Mouse (Mus musculus) liver, embryonic 11.5 days (tissue): ENCODE data around the gene Slc15a5. TPM values are rescaled to one million over a fixed set of nuclear protein-coding genes. Genes with fewer than 3 reads are reported as not detected.

Experiments
- ATAC-seq: fragments of 200-750 bp; cut with Nextera tagmentation; replicated peaks from 2 replicates; pipeline ENCODE4 v1.8.0; 2017; ENCODE audit warnings: moderate number of reproducible peaks, mild to moderate bottlenecking, moderate TSS enrichment, moderate library complexity; ENCODE audit not compliant: low FRiP score
- DNase-seq: peaks from one replicate; pipeline ENCODE4 v3.0.0-alpha.2; 2017; ENCODE audit warnings: low spot score
- H3K27ac ChIP-seq: fragments of 300-500 bp; sonication (generic); 2 replicates; pipeline ENCODE4 v1.5.1; 2014; ENCODE audit warnings: mild to moderate bottlenecking, low read depth, low read length, control low read depth
- H3K27me3 ChIP-seq: fragments of 300-500 bp; sonication (generic); replicated peaks from 2 replicates; pipeline ENCODE4 v1.6.1; 2014; ENCODE audit warnings: low read length, mixed read lengths; ENCODE audit not compliant: control insufficient read depth, insufficient read depth
- H3K36me3 ChIP-seq: fragments of 300-500 bp; sonication (generic); 2 replicates; pipeline ENCODE4 v1.6.1; 2014; ENCODE audit warnings: mild to moderate bottlenecking, low read length, moderate library complexity, mixed read lengths; ENCODE audit not compliant: control insufficient read depth, insufficient read depth
- H3K4me1 ChIP-seq: fragments of 300-500 bp; sonication (generic); replicated peaks from 2 replicates; pipeline ENCODE4 v1.6.1; 2014; ENCODE audit warnings: low read length, mixed read lengths; ENCODE audit not compliant: control insufficient read depth, insufficient read depth
- H3K4me2 ChIP-seq: fragments of 300-500 bp; sonication (generic); 2 replicates; pipeline ENCODE4 v1.6.1; 2014; ENCODE audit warnings: mild to moderate bottlenecking, control low read depth, moderate library complexity
- H3K4me3 ChIP-seq: fragments of 300-500 bp; sonication (generic); 2 replicates; pipeline ENCODE4 v1.5.1; 2014; ENCODE audit warnings: low read depth, low read length, control low read depth
- H3K9ac ChIP-seq: fragments of 300-500 bp; sonication (generic); 2 replicates; pipeline ENCODE4 v1.6.1; 2014; ENCODE audit warnings: low read depth, low read length, control low read depth
- H3K9me3 ChIP-seq: fragments of 300-500 bp; sonication (generic); 2 replicates; pipeline ENCODE4 v1.6.1; 2016; ENCODE audit warnings: low read length, inconsistent platforms, mixed read lengths; ENCODE audit not compliant: control insufficient read depth
- WGBS: fragments of 180-500 bp; shearing (Covaris S2); extraction: QIAGEN DNeasy Blood & Tissue Kit; methylation state at CpG from one replicate; pipeline ENCODE4 v1.1.7; 2014; 5-methylcytosine and 5-hydroxymethylcytosine counted together
- polyA plus RNA-seq: library from polyadenylated mRNA; unstranded; fragments of >200 nt; fragmentation: Nextera tagmentation; extraction: Ambion mirVana; gene quantifications from 2 replicates; pipeline ENCODE4 v1.2.1, GENCODE M21; 2014

Slc15a5 gene
- polyA plus RNA-seq, 1 experiment from 2014 or later, result not detected

DNA sequence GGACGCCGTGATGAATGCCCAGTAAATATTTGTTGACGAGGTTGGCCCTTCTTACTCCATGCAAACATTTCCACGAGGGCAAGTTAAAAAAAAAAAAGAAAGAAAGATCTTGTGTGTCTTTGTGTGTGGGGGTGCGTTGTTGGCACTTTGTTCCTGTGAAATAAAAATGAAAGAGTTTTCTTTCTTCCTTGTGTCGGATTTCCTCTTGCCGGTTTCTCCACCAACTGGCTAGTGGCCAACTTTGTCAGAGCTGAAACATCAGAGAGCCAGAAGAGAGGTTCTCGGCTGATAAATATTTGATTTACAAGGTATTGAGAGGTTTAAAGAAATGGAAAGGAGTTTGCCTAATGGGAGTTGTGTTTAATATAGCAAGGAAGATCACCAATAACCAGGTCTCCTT, 144.4 kb downstream of the Slc15a5 start:
- no peak overlapping the region for H3K9ac ChIP-seq
- 75% methylated on average over 8 of the region's 8 CpGs for WGBS
- no peaks in the 10 kb centered on the region for H3K4me1 ChIP-seq
- no peak overlapping the region for H3K4me2 ChIP-seq
- H3K9me3 ChIP-seq, result no peaks in the 10 kb centered on the region
- DNase-seq, result no peak
- no peak overlapping the region for H3K4me3 ChIP-seq
- no peaks in the 10 kb centered on the region for H3K27me3 ChIP-seq
- no peak for ATAC-seq
- no peak overlapping the region for H3K27ac ChIP-seq
- H3K36me3 ChIP-seq, result no peaks in the 10 kb centered on the region

DNA sequence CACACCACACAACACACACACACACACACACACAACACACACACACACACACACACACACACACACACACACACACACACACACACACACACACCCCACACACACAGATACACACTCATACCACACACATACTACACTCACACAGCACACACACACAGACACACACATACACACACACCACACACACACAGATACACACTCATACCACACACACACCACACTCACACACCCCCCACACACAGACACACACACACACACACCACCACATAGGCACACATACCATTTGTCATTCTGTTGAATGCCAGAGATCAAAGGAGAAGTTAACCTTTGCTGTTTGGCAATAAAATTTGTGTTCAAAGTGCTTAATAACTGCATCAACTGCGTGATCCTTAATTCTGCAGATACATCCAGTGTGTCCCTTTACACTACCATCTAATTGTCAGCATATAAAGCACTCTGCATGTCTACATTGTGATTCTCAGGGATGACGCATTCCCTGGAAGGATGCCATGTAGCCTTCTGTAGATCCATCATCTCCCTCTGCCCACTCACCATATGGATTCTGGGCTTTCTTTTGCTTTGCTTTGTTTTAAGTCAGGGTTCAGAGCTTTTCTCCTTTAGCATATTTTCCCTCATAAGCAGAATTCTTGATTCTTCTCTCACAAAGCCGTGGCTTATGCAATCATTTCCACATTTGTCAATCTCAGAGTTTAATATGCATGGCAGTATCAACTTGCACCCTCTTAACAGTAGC, 145.0 kb downstream of the Slc15a5 start:
- ATAC-seq (no peak), DNase-seq (no peak)

More for the DNA sequence above, 145.0 kb downstream of the Slc15a5 start:
- WGBS, result 76% methylated on average over 3 of the region's 3 CpGs
- Histone ChIP-seq H3K36me3 (no peaks in the 10 kb centered on the region), H3K4me2 (no peak overlapping the region), H3K27me3 (no peaks in the 10 kb centered on the region), H3K27ac (no peak overlapping the region), H3K4me1 (no peaks in the 10 kb centered on the region), H3K9me3 (no peaks in the 10 kb centered on the region), H3K9ac (no peak overlapping the region), H3K4me3 (no peak overlapping the region)

Other genes starting within 250 kb of the Slc15a5 start
- 32.3 and 35.7 TPM in 2 replicates for gene Mgst1, start 60.4 kb upstream of the Slc15a5 start, polyA plus RNA-seq